Mouse (Mus musculus): ENCODE data around the gene Haus2.

DNA sequence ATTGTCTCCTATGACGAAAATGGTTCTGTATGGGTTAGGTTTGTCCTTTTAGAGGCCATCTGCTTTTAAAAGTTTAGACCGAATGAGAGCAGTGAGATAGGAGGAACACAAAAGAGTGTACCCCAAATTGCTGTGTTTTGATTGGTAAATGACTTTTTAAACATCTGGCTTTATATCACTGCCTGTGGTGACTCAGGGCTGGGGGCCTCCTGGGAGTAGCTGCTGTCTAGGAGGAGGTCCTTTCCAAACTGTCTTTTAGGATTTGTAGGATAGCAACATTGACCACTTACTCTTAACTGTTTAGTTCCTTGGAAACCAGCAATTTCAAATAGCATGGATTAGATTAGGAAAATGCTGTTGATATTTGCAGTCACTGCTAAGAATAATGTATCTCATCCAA lies 21.1 kb downstream of the Haus2 start:
- TF ChIP-seq CTCF (IDR thresholded peaks at IDR 0.05) (no peak), EP300 (IDR thresholded peaks at IDR 0.05) (no peak)
